Mouse (Mus musculus): Measurements from ENCODE around the gene Gigyf2. TPM values are rescaled to one million over a fixed set of nuclear protein-coding genes. Genes with fewer than 3 reads are reported as not detected.

Gene Gigyf2
- 10 to 100 TPM; 28.7 to 36.9 TPM for total RNA-seq (2021)
- long read RNA-seq, experiment 1, partial matches to known transcripts, result 0 of 3 reads
- long read RNA-seq, experiment 1, other reads (novel, unspliced or antisense), result 1 of 3 reads
- long read RNA-seq, experiment 2, partial matches to known transcripts, result 0 of 3 reads
- long read RNA-seq, experiment 2, other reads (novel, unspliced or antisense), result 2 of 3 reads

DNA sequence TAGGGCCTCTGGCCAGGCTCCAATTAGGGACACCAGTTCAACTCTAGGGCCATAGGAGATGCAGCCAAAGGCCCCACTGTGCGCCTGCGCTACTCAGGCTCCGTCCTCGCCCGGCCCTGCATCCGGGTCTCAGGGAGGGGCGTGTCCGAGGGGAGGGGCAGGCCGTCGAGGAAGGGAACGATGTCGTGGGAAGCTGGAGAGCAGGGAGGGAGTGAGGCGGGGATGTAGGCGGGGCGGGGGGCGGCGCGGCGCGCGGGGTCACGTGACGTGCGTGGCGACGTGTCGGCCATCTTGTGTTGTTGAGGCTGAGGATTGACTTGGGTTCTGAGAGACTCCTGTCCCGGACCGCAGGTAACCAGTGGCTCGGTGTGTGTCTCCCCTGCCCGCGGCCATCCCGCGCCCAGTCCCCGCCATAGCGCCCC, at the start of gene Gigyf2:
Gigyf2 (plus strand) TSS at position 257 of the 422 bp plus-strand sequence.
- intact Hi-C loops (cut with DNase I), result no loop called here
- DNase-seq, result peak; percentile 96 to 97

DNA sequence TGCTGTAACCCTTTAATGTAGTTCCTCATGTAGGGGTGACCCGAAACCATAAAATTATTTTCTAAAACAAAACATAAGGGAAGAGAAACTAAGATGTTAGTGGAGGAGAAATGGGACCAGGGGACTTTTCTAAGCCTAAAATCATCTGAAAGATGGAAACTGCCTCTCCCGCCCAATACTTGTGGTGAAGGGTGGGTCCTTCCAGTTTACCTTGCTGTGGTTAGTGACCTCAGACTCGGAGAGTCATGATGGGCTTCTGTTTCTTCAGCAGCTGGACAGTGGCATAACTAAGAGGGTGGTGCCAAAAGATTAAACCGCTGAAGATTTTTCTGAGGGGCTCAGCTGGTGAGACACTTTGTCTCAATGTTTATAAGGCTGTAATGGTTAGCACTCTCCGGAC, 46.5 kb upstream of the Gigyf2 start:
- DNase-seq, result no peak
- intact Hi-C loops (cut with DNase I), result no loop called here

DNA sequence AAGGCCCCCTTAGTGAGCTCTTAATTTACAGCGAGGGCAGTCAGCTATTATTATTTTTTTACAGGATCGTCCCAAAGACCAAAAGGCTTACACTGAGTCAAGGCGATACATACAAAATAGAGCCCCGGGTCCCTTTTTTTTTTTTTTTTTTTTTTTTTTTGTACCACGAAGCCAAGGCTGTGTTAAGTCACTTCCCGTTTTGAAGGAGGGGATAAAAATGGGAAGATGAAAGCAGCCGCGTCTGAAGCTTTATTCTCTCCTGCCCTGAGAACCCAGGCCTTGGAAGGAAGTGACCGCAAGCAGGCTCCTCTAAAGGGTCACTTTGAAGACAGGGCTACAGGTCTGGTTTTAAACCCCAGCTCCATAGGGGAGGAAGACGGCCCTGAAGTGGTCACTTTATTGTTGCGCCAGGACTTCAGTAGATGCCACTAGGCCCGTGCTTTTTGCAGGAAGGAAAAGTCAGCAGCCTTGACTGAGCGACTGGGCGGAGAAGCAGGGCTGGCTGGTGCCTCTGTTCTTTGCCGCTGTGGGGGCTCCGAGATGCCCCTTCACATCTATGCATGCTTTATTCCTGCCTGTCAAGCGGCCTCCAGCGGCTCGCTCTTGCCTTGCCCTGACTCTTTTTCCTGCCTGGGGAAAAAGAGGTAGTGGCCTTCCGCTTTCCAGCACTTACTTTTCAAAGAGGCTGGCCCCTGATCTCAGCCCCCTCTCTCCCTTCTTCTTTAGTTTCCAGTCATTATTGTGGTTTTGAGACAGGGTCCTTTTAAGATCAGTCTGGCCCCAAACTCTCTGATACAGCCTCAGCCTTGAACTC, 45.0 kb upstream of the Gigyf2 start:
- intact Hi-C loops (cut with DNase I), result no loop called here
- no peak for DNase-seq

DNA sequence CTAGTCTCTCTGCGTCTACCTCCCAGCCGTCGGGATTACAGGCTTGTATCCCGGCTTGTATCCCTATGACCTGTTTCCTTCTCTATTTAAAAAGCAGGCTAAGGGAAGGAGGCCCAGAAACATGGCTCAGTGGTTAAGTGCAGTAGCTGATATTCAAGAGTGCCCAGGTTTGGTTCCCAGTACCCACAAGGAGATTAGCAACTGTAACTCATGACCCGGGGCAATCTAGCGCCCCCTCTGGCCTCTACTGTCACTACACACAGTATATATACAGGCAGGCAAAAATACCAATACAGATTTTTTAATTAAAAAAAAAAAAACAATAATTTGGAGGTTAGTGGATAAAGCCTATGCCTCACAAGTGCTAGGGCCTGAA, 44.4 kb upstream of the Gigyf2 start:
- DNase-seq, result no peak
- intact Hi-C loops (cut with DNase I), result no loop called here

DNA sequence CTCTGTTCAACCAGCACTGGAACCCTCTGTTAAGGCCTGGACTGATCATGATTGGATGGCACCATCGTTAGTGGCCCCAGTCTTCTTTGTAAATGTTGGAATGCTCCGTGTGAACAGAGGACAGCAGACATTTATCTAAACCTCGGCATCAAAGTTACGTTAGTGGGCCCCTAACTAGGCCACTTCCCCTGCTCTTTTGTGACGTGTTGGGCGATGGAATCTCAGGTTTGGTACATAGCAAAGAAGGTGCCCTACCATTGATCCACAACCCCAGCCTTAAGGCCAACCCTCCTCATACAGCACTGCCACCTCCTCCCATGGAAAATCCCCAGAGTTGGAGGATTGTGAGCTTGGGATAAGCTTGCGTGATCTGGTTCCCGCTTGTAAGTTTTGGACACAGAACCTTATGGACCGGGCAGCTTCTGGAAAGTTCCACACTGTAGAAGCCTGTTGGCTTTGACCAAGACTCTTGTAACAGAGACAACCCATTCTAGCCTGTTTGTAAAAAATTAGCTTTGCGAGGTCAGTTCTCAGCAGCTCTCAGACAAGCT, 43.3 kb upstream of the Gigyf2 start:
- intact Hi-C loops (cut with DNase I), result no loop called here
- no peak for DNase-seq

DNA sequence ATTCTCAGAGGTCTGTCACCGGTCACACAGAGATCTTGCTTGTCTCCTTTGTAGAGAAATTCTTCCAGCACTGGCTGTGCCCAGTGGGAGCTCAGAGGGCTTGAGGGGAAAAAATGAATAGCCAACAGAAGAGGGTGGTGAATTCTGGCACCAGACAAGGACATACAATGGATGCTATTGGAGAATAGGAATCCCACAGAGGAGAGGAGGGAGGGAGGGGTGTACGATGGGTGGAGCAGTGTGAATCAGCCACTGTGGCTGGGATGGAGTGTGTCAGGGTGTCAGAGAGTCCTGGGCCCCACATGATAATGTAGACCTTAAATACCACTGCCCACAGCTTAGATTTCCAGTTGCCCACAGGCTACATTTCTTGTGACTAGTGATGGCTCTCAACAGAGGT, 39.7 kb upstream of the Gigyf2 start:
- no peak for DNase-seq
- intact Hi-C loops (cut with DNase I), result no loop called here

DNA sequence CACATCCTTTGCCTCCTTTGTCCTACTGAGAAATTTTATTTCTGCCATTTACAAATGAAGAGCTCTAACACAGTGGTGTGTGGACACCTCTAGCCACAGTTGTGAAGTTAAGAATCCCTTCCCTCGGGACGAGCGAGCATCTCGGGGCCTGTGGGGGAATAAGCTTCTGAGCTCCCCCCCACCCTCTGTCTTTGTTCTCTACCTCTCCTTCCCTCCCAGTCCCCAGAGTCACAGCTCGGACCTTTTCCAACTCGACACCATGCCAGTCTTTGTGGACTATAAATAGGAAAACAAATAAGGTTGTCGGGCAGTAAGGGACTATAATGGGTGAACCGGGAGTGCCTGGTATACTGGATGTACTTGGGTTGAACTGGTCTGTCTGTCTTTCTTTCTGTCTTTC, 35.4 kb upstream of the Gigyf2 start:
- intact Hi-C loops (cut with DNase I), result no loop called here
- no peak for DNase-seq

DNA sequence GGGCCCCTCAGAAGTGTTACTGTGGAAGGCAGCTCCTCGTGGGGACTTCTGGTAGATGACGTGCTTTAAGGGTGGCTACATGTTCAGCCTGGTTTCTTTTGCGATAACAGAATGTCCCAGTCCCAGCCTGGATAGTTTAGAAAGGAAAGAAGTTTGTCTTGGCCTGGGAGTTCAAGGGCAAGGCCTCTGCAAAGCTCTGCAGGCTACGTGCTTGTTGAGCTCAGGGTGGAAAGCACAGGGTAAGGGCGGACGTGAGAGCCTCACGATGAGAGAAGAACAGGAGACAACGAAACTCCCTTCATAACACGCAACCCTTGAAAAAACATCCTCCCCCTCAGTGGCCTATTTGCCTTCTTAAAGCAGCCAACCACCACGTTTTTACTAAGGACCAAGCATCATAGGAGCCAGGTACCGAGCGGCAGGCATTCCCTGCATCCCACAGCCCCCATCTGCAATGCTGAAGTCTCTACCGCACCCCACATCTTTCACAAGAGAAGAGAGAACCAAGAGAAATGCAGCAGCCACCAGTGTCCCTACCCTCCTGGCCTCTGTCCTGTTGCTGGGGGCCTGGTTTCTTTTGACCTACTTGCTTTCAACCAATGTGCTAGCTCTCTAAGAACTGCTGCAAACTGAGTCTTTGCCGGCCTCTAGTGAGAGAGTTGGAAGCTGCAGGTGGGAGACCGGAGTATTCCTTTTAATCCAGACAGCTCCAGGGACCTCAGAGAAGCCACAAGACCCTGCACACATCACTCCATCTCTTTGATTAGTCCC, 34.2 kb upstream of the Gigyf2 start:
- DNase-seq, result peak; percentile 28 to 30
- intact Hi-C loops (cut with DNase I), result loop anchor here (1.0 kb wide), 1 partner anchor 45 kb away; no protein-coding TSS in a partner anchor

DNA sequence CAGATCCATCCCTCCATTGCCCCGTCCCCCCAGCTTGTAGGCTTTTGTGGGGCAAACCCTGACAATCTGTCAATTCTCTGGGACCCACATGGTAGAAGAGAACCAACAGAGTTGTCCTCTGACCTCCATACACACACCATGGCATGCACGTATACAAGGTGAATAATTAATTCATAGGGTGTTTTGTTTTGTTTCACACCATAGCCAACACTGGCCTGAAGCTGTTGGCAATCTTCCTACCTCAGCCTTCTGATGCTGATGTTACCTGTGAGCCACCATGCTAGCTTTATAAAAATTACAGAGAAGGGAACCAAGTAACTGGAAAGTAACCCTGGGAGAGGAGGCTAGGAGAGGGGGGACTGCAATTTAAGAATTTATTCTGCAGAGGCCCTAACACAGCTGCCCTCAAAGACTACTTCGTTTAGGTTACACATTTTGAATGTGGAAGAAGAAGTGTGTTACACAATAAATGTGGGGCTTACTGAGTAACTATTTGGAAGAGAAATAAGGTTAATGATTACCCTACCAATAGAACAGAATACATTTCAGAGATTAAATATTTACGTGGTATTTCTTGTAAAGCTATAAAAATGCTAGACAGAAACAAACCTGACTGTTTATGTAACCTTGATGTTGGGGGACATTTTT, 32.6 kb upstream of the Gigyf2 start:
- DNase-seq, result no peak
- intact Hi-C loops (cut with DNase I), result no loop called here

DNA sequence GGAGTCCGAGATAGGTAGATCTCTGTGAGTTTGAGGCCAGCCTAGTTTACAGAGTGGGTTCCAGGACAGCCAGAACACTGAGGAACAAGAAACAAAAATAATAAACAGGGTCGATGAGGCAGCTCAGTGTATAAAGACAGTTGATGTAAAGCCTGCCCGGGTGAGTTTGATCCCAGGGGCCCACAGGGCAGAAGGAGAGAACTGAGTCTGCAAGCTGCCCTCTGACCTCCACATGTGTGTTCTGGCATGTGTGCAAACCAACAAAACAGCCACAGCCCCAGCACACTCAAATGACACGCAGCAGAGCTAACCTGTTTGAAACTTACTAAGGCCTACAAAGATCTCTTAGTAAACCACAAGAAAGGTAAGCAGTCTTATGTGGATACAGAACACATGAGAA, 31.8 kb upstream of the Gigyf2 start:
- intact Hi-C loops (cut with DNase I), result no loop called here
- no peak for DNase-seq

DNA sequence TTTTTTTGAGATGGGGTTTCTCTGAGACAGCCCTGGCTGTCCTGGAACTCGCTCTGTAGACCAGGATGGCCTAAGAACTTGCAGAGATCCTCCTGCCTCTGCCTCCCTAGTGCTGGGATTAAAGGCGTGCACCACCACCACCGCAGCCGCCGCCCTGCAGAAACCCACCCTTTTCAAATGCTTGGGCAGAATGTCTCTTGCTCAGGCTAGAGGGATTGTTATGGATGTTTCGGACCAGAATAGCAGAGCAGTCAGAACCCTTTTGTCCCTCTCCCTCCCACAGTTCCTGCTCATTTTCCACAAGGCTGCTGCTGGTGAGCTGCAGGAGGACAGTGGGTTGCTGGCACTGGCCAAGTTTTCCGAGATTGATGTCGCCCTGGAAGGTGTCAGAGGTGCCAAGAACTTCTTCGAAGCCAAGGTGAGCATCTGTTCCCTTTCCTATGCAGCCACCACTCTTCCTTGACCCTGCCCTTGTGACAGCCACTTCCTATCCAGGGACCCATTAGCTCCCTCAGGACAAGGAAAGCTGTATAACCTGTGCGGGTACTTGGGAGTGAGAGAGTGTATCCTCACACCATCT, 29.4 kb upstream of the Gigyf2 start:
- DNase-seq, result no peak
- intact Hi-C loops (cut with DNase I), result no loop called here

DNA sequence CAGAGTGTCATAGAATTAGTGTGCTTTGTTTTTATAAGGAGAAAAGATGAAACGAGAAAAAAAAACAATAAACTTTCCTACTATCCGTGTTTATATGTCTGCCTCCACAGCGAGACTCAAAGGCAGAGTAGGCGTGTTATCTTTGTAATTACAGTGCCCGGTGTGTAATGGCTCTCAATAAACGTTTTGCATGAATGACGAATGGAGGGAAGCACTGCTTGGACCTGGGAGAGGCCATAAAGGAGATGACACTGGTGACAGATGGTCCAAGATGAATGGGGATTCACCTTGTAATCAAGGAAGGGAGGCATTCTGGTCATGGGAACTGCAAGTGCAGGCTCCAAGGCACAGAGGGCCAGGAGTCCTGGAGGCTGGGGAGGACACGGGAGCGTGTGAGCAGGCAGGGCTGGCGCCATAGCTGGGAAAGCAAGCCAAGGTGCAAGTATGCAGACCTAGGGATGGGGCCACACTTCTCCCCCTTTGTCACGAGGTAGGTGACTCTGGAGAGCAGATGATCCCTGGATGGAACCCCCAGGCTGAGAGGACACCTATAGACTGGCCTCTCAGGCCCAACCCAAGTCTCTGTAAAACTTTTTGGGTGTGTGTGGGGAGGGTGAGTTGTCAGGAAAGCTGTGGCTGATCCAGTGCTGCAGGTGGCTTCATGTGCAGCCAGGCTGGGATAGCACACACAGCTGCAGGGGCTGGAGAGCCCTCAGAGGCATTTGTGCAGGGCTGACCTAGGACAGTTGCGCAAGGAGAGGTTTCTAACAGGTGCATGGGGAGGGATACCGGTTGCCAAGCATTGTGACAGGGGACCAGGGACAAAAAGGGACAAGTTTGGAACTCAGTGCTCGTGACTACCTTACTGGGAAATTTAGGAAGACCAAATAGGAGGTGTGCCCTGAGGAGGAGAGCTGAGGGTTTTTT, 26.2 kb upstream of the Gigyf2 start:
- intact Hi-C loops (cut with DNase I), result no loop called here
- no peak for DNase-seq

DNA sequence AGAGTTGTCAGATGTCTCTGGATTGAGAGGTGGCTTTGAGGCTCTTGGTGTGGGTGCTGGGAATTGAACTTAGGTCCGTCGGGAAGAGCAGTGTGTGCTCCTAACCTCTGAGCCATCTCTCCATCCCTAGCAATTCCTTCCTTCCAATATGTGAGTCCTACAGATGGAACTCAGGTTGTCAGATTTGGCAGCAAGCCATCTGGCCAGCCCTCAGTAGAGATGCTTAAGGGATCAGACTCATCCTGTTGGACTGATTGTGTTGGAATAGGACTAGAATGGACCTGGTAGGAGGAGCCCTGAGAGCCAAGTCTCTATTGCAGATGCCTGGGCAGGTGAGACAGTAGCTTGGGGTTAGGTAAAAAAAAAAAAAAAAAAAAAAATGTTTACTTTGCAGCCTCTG, 24.8 kb upstream of the Gigyf2 start:
- no peak for DNase-seq
- intact Hi-C loops (cut with DNase I), result no loop called here

DNA sequence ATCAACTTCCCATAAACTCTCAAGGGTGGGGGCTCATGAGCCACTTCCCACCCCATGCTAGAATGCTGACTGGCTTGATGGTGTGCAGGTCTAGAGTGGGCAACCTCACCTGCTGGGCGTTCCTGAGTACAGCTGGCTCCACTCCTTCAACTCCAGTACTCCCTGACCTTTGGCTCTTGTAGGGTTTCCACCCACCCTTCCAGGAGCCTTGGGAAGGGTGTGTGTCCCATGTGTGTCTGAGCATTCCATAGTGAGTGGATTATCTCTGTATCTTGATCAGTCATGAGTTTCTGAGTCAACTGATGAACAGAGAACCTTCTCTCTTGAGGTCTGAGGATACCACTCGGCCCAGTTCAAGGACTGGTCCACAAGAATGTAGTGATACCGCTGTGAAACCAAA, 17.8 kb upstream of the Gigyf2 start:
- intact Hi-C loops (cut with DNase I), result no loop called here
- DNase-seq, result no peak

DNA sequence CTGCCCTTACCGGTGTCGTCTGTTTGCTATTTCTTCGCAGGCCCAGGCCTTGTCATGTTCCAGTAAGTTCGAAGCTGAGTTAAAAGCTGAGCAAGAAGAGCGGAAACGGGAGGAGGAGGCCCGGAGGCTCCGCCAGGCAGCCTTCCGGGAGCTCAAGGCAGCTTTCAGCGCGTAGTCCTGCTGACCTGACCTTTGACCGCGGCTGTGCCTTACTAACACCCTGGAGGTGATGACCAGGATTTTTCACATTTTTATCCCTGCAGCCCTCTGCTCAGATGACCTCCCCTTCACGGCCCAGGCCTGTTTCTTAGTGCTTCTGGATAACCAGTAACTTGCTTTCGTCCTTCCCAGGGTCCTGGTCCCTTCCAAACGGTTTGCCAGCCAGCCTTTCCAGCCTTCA, 17.2 kb upstream of the Gigyf2 start:
- intact Hi-C loops (cut with DNase I), result no loop called here
- DNase-seq, result no peak

DNA sequence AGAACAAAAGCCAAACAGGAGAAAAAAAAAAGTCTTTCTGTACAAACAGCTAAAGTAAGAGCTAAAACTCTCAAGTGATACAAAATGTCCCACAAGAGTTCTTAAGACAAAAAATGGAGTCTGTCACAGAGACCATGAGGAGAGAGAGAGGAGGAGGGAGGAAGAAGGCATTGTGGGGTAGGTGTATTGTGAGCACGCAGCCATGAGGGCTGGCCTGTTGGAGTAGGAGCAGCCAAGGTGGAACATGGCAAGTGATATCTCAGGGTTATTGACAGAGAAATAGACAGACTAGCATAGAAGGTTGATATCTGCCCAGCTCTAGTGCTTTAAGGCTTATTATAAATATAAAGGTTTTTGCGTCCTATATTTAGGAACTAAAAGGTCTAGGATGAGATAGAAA, 14.1 kb upstream of the Gigyf2 start:
- no peak for DNase-seq
- intact Hi-C loops (cut with DNase I), result no loop called here

DNA sequence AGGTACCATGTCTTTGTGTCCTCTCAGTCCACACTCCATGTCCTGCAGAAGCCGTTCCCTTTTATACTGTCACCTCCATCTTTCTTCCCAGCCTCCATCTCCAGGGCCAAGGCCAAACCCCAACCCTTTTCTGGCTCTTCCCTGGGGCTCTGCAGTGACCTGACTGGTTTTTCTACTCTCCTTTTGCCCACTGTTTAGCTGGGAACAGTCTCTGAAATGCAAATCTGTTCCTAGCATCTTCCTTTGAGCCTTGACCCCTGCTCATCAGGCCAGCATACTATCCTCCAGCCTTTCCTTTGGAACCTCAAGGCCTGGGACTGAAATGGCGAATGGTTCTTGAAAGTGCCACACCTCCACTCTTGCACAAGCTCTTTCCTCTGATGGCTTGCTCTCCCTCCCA, 13.7 kb upstream of the Gigyf2 start:
- DNase-seq, result no peak
- intact Hi-C loops (cut with DNase I), result no loop called here

DNA sequence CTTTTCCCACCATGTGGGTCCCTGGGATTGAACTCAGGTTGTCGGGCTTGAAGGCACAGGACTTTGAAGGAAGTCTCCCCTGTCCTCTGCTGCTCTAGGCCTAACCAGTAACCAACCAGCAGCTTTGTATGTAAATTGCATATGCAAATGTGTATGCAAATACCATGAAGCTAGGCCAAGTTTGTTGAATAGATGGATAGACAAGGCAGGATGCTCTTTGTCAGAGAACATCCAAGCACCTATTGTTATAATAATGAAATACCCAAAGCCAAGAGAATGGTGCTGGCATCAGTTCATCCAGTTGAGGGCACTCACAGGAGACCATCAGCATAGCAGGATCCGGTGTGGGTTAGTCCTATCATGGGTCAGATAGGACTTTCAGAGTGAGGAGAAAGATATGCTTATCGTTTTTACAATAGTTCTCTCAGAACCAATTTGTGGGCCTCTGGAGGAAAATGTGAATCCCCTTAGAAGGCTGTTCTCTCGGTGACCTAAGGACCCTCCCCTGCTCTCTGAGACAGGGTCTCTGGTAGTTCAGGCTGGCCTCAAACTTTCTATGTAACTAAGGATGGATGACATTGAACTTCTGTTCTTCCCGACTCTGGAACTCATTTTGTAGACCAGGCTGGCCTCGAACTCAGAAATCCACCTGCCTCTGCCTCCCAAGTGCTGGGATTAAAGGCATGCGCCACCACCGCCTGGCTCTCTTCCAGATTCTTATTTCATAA, 12.8 kb upstream of the Gigyf2 start:
- intact Hi-C loops (cut with DNase I), result no loop called here
- DNase-seq, result no peak

DNA sequence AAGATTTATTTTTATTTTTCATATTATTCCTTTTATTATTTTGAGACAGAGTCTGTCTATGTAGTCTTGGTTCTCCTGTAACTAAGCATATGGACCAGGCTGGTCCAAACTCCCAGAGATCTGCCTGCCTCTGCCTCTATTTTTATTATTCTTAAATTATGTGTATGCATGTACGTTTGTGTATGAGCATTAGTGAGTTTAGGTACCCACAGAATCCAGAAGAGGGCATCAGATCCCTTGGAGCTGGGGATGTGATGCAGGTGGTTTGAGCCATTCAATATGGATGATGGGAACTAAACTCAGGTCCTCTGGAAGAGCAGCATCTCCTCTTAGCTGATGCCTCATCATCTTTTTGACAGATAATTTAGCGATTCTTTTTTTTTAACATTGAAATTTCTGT, 11.4 kb upstream of the Gigyf2 start:
- no peak for DNase-seq
- intact Hi-C loops (cut with DNase I), result no loop called here

All from gastrocnemius, postnatal 36 days (tissue).